Mouse (Mus musculus) heart, adult 9 months (tissue): ENCODE results near the gene Gtpbp8.

ENCODE experiments used
- DNase-seq, 2 experiments: peaks; one replicate each; pipeline ENCODE4 v3.0.0; 2022; ENCODE audit warnings: low spot score in 2 of 2

Gene Gtpbp8

DNA sequence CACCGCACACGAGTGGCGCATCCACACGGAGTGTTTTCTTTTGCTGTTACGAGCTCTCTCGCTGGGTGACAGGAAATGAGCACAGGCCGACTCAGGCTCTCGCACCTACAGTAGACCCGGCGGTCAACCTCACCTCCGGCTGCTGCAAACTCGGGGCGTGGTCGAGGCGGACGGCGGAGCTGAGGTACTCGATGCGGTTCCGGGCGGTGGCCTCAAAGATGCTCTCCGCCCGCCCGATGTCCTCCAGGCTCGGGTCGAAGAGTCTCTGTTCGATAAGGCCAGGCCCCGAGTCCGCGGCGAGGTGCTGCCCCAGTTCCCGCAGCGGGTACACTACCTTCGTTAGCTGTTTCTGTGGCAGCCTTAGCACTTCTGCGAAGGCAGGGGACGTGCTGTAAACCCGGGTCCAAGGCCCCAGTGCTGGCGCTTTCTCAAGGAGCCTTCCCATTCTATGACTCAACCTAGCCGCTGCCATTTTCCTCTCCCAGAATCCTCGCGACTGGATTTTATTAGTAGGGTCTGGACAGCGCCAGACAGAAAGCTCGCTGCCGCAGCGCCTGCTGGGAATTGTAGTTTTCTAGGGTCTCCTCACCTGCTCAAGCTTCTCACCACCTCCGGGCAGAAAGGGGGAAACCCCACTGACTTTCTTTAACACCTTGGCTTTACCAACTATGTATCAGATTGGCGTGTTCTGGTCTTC is at the start of gene Gtpbp8:
Gene Gtpbp8, minus strand, starts transcription at position 498 of the 697 bp plus-strand sequence.
- peak; percentile 80 to 84 for DNase-seq

DNA sequence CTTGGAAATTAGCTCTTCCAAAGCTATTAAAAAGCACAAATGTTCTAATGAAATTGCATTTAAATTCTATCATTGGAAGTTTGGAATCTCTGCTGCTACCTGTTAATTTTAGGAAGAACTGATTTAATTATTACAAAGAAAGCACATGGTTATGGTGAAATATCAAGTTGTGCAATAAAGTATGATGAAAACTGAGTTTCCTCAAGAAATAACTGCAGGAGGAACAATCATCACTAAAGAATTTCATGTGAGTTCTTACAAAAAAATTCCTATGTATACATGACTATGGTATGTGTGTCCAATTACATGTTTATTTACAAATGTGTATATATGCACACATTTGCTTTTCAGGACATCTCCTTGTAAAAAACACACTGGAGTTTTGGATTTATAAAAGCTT is 48.3 kb upstream of the Gtpbp8 start:
- no peak for DNase-seq

DNA sequence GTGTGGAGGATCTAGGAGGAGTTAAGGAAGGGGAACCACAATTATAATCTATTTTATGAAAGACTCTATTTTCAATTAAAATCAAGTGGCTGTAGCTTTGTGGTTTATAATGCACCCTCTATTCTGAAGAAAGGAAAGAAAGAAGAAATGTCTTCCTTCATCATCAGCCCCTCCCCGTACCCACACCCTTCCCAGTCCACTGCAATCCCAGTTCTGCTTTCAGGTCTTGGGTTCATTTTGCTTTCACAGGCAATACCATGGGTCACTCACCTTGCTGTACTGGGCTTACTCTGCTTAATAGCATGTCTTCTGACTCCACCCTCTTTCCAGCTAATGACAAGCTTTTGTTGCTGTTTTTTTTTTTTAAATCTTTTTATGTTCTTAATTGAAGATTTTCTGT is 40.8 kb upstream of the Gtpbp8 start:
- DNase-seq, result no peak

DNA sequence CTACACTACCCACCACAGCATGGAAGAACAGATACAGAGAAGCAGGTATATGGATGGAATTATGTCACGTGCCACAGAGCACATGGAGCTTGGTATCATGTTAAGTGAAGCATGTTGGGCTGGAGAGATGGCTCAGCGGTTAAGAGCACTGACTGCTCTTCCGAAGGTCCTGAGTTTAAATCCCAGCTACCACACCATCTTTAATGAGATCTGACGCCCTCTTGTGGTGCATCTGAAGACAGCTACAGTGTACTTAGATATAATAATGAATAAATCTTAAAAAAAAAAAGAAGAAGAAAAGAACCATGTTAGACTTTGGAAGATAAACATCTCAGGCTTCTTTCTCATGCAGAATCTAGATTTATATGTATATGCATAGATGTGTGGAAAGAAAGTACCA is 34.6 kb upstream of the Gtpbp8 start:
- DNase-seq, result no peak

DNA sequence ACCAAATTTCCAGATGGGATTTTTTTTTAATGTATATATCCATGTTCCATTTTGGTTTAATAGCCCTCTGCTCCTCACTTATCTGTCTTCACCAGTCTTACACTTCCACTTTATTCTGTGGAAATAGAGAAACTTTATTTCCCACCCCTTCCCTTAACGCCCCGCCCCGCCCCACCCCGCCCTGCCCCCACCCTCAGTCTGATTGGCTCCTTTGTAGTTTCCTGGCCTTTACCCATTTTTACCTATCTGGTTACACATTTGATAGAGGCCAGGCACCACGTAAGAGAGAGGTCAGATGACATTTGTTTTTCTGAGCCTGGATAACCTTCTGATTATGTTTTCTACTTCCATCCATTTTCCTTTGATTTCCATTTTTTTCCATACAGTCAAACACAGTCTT is 33.3 kb upstream of the Gtpbp8 start:
- no peak for DNase-seq

DNA sequence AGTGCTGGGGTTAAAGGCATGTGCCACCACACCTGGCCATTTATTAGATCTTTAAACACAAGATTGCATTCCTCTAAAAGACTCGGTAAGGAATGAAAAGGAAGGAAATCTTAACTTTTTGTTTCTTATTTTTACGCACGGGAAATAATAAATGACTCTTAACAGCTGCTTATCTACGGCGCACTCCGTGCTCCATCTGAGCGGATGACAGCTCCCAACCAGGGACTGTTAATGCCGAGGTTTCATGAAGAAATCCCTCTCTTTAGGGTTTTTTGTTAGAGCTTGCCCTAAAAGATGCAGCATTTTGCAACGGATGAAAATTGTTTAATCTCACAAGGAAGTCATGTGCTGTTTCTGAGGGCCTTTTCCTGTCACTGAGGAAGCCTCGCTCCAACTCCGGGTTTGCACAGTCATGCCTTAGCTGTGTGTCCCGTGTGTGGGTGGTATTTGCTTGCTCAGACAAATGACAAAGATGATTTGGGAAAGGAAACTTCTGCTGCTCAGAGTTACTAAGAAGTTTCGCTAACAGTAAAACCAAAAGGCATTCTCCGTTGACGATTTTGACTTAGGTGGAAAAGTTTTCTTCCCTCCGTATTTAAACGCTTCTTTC is 32.5 kb upstream of the Gtpbp8 start:
- peak; percentile 29 to 48 for DNase-seq

DNA sequence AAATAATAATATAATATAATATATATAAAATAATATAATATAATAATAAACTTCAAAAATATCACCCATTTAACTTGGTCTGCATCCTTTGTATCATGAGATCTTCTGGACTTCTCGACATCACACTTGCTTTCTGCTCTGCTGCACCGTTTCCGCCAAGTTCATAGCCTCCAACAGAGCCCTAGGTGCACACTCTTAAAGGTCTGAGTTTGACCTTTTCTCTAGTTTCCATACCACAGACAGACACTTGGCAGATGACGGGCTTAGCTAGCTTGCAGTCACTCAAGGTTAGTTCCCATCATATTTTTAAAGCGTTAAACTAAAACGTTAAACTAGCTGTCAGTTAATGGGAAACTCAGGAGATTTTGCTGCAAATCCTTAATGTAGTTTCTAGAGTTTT is 28.0 kb upstream of the Gtpbp8 start:
- DNase-seq, result no peak

DNA sequence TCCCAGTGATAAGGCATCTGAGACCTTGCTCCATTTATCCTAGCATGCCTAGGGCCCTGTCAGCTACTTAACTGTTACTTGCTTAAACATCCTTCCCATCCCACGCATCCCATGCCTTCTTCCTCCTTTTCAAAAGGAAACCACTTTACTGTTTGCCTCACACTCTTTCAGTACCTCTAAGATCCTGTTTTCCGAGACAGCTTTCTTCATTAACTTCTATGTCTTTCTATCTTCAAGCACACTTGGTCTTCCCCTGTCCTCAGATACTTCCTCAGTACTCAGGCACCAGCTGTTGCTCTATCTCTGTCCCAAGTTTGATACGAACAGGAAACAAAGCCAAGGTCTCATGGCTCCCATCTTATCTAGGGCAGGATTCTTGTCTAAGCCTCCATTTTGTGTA is 27.5 kb upstream of the Gtpbp8 start:
- DNase-seq, result no peak

DNA sequence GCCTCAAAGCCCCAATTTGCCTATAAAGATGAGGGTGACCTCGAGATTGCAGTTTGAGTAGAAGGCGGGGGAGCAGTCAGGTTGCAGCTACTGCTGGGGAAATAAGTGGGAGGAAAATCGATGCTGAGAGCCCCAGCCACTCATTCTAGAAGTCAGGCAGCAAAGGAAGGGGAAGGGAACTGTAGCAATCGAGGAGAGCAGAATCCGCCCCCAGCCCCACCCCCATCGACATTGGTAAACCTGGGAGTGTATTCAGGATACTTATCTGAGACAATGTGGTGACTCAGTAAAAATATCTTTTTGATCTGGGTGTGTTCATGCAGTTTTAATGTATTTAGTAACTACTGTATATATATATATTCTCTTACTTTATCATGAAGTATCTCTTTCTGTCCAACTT is 26.4 kb upstream of the Gtpbp8 start:
- no peak for DNase-seq

DNA sequence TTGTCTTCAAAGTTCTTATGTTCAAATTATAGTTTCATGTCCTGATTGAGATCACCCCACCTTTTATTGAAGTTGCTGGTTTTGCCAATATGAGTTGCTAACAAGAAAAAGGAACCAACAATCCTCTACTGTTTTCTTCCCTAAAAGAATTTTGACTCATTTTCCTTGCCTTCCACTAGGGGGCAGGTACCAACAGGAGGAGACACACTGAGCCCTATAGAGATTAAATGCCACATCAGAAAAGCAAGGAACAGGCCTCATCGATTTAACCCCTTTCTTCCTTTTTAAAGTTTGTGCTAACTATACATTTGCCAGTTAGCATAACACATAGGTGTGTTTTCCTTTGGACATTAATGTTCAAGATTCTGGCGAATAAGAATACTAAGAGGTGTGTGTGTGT is 21.8 kb upstream of the Gtpbp8 start:
- no peak for DNase-seq

DNA sequence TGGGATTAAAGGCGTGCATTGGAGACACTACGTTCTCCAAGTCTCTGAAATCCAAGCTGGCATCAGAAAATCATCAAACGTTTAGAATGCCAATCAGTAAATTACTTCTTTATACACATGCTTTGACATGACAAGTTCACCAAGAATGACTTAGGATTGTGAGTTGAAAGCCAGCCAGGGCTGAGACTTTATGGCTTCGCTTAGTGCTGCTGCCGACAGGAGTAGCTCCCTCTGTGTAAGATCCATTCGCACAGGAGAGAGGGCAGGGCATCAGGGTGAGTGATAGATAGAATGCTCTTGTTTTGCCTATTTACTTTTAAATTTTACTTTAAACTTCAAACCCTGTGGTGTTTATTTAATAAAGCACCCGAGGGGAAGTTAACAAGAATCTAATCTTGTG is 21.3 kb upstream of the Gtpbp8 start:
- DNase-seq, result no peak

DNA sequence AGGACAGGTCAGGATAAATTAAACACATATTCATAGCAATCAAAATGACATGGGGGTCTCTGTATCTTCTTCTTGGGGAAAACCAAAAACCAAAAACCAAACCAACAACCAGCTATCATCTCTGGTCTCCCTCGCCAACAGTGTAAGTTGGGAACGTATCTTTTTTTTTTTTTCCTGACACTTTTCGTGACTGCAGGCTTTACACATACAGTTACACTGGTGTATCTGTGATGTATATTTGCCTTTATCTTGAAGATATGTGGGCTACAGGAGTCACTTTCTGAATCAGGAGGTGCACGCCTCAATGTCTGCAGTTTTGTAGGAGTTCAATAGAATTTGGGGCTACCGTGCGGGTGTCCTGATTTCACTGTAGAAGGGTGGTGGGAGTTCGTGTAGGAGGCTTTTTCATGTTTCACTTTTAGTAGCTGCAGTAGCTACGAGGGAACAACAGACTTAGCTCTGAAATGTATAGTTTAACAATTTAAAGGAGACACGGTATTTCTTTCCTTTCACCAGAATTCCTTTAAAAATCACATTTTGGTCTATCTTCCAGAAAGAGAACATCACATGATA is 20.2 kb upstream of the Gtpbp8 start:
- no peak for DNase-seq

DNA sequence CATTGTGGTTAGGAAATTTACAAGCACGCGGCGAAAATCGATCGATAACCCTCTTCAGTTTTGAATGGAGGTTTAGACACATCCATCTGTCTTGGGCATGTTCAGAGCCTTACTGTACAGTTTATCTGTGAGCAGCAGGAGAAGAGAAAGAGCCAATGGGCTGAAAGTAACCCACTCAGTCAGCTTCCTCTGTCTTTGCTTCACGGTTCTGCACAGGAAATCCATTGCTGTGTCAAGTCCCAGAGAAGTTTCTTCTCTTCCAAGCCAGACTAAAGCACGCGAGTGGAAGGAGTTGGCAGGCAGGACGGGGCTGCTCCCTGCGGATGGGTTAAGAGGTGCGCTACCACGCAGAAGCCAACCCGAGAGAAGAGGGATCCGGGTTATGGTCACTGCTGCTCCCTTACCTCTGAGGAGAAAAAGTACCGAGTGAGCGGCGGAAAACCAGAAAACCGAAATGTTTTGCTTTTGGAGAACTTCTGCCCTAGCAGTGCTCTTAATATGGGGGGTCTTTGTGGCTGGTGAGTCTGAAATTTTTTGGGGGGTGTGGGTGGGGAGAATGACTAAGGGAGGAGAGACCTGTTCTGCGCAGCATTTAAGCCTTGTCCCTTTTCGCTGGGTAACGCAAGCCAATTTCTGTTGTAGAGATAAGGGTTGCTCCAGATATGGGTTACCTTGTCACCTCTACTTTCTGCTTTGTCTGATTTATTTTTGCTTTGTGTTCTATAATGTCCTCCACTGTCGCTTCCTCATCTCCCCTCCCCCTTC is 19.6 kb upstream of the Gtpbp8 start, which contains the start of gene Cd200r1:
Gene Cd200r1, plus strand, starts transcription at position 182 of the 765 bp plus-strand sequence.
- DNase-seq, result no peak

DNA sequence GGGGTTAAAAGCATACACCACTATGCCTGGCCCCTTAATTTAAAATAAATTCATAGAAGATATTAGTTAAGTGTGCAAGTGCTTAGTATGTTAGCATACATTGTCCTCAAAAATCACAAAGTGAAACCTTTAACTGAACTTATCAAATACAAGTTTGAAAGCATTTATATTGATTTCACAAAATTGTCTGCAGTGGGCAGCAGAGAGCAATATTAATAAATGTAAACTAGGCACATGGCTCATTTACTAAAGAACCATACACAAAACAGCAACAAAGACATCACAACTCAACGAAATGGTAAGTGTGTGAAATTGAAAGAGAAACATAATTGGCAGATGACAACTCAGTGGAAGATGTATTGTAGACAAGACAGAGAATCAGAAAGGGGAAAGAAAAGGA is 15.6 kb upstream of the Gtpbp8 start:
- no peak for DNase-seq

DNA sequence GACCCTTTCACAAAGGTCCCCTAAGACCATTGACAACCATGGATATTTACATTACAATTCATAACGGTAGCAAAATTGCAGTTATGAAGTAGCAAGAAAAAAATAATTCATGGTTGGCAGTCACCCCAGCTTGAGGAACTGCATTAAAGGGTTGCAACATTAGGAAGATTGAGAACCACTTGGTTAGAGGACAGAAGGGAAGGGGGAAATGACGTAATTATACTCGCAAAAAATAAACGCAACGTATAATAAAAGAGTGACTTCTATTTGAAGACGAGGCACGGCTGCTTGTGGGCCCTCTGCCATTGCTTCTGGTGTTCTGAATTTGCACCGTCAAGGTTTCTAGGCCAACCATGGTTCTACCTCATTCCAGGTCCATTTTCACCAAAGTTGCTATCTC is 11.5 kb upstream of the Gtpbp8 start:
- DNase-seq, result no peak

DNA sequence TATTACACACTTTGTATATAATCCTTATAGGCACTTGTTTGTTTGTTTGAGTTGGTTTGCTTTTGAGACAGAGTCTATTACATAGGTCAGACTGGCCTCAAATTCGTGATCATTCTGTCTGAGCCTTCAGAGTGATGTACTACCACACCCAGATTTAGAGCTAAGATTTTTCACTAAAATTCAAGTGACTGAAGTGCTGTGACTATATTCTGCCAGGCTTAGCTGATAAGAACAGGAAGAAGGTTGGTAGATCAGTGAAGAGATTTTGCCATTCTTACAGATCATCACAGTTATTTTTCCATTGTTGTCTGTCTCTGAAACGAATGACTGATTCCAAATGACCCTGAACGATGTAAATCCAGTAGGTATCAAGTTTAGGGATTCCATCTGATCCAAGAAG is 1.8 kb upstream of the Gtpbp8 start:
- DNase-seq, result no peak

DNA sequence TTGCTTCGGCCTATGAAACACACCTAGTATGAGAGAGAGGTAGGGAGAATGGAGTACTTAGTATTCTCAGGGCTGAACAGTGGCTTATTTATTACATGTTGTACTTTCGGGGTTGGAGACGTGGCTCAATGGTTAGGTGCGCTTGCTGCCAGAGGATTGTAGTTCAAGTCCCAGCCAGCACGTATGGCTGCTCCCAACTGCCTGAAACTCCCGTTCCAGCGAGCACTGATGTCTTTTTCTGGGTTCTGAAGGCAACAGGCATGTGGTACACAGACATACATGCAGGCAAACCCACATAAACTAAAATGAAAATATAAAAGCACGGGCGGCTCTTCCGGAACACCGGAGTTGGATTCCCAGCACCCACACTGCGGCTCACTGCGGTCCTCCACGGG is 695 bp downstream of the Gtpbp8 start:
- DNase-seq, result no peak

DNA sequence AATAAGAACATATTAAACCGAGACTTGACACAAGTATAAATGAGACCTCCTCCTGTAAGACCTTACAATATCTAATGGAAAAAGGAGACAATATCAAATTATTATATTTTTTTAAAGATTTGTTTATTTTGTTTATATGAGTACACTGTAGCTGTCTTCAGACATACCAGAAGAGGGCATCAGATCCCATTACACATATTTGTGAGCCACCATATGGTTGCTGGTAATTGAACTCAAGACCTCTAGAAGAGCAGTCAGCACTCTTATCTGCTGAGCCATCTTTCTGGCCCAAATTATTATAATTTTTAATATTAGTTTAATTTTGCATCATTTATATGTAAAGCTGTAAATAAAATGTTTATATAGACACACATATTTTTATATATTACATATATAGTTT is 3.4 kb downstream of the Gtpbp8 start:
- DNase-seq, result no peak

DNA sequence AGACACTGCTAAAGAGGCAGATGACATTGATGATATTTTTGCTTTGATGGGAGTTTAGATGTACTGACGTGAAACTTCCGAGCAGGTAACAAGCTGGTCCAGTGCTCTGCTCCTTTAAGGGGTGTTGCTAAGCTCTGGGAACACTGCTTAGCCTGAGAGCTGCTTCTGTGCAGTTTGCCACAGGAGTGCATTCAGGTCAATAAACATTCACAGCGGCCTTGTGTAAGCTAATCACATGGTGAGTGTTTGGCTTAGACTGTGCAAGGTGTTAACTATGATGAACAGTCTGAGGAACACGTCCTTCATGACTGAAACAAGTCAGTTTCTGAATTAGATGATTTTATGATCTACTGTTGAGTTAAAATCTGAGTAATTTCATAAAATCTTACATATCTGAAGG is 10.0 kb downstream of the Gtpbp8 start:
- DNase-seq, result no peak

DNA sequence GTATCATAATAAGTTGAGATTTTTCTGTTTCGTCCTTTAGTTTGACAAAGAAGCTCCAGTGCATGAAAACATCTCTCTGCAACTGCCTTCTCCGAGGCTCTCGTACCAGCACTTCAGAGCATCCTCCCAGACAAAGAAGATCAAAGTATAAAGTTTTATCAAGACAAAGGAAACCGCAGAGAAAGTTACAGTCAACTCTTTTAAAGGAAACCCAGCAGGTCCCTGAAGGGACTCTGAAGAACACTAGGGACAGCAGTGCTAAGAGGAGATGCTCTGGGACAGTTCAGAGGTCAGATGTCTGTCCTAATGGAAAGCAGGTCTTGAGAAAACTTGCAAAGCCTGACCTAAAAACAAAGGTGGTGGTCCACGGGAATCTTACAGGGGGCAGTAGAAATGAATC is 10.5 kb downstream of the Gtpbp8 start:
- DNase-seq, result no peak

DNA sequence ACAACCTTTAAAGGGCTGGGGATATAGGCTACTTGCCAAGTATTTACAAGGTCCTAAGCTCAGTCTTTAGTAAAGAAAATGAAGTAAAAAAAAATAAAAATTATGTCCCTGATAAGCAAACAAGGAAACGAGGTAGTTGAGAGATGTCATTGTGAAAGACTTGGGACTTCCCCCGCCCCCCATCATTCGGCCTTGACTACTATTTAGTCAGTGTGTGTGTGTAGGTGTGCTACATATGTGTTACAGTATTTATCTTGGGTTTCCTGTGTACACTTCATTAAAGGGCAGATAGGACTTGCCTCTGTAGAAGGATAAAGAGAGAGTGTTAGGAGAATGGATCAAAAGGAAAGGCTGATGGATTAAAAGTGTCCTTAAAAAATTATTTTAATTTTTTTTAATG is 12.1 kb downstream of the Gtpbp8 start:
- no peak for DNase-seq

DNA sequence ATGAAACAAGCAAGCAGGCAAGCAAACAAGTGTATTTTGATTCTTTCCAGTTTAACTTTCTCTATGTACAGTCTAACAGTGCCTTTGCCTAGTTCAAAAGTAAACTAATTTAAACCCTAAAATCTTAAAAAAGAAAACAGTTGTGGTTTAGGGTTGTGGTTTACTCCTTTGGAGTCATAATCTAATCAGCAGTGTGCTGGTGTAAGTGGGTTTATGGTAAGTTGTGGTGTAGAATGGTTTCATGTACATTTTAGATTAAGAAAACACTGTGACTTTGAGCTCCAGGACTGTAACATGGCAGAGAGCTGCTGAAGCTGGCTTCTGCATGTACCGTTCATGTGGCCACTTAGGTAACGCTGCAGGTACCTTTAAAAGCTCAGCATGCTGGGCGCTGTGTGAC is 18.6 kb downstream of the Gtpbp8 start:
- no peak for DNase-seq
